Mouse (Mus musculus) ES-E14 (cell line): Measurements from ENCODE around the gene Gigyf2.

ENCODE experiments used
- CHD2 ChIP-seq: IDR thresholded peaks from 2 replicates; pipeline ENCODE4 v1.6.1; 2014; ENCODE audit warnings: mild to moderate bottlenecking, low read depth, low read length, inconsistent platforms
- HCFC1 ChIP-seq: IDR thresholded peaks from 2 replicates; pipeline ENCODE4 v1.6.1; 2012; ENCODE audit warnings: low read length, inconsistent platforms, borderline replicate concordance; ENCODE audit not compliant: insufficient read depth
- MAFK ChIP-seq: IDR thresholded peaks from 2 replicates; pipeline ENCODE4 v1.6.1; 2014; ENCODE audit warnings: mild to moderate bottlenecking, low read depth, low read length, inconsistent platforms; ENCODE audit not compliant: insufficient read depth
- ZNF384 ChIP-seq: IDR thresholded peaks from 2 replicates; pipeline ENCODE4 v1.6.1; 2012; ENCODE audit warnings: low read depth, low read length, inconsistent platforms

GRCm38 (mm10) chr1:87282413-87282788 lies 44.4 kb upstream of the Gigyf2 start:
- TF ChIP-seq MAFK (no peak), ZNF384 (no peak), HCFC1 (no peak), CHD2 (no peak)
